Mouse (Mus musculus) embryonic fibroblast, embryonic 13.5 days (primary cell): Measurements from ENCODE around the gene Hist1h4c.

Experiments
- CTCF ChIP-seq: IDR thresholded peaks from 2 replicates; pipeline ENCODE4 v1.5.1; 2011; ENCODE audit warnings: mild to moderate bottlenecking, control low read depth, low read length, moderate library complexity, borderline replicate concordance; ENCODE audit not compliant: insufficient read depth
- POLR2A ChIP-seq: IDR thresholded peaks from 2 replicates; pipeline ENCODE4 v1.6.1; 2011; ENCODE audit warnings: low read depth, mild to moderate bottlenecking, control low read depth, low read length, moderate library complexity

DNA sequence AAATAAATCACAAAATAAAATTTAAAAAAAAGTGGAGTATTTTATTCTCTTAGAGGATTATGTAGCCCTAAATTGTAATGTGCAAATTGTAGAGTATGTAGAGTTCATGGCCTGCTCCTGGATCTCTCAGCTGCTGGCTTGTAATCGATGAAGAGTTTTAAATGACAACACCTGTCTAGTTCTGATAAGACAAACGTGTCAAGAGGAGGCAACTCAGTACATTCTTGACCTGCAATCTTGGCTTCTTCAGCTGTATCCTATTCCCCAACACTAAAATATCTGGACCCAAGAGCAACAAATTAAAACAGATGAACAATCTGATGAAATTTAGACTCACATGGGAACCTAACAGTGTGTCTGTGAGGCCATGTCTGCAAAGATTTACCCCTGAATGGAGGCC is 8.8 kb downstream of the Hist1h4c start:
- TF ChIP-seq POLR2A (no peak), CTCF (no peak)
